Mouse (Mus musculus): ENCODE data around the gene Otoa.

The Otoa gene

GRCm38 (mm10) chr7:121081816-121082215, 366 bp downstream of the Otoa start:
- in situ Hi-C loops (cut with MboI; ENCODE audit: low sequenced_read_pairs): no loop called here

DNA sequence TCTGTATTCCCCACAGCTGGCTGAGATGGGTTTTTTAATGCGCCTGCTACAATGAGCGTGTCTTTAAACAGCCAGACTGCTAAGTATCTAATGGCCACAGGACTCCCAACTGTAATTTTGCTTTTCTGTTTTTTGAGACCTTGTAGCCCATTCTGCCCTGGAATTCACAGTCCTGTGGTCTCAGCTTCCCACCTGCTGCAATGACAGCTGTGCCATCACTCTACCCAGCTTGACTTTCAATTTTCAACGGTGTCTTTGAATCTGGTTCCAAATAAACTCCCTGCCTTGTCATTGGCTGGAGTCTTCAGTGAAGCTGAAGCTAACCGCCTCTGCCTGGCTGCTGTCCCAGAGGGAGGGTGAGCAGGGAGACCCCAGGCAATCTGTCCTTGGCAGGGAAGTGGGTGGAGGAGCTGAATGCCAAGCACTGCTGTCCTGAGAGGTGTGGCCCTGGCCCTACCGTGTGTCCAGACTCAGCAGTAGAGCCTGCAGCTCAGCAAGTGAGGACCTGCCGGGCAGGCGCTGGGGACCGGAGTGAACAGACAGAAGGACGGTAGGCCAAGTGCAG, 1.6 kb downstream of the Otoa start:
- in situ Hi-C loops (cut with MboI; ENCODE audit: low sequenced_read_pairs): no loop called here

DNA sequence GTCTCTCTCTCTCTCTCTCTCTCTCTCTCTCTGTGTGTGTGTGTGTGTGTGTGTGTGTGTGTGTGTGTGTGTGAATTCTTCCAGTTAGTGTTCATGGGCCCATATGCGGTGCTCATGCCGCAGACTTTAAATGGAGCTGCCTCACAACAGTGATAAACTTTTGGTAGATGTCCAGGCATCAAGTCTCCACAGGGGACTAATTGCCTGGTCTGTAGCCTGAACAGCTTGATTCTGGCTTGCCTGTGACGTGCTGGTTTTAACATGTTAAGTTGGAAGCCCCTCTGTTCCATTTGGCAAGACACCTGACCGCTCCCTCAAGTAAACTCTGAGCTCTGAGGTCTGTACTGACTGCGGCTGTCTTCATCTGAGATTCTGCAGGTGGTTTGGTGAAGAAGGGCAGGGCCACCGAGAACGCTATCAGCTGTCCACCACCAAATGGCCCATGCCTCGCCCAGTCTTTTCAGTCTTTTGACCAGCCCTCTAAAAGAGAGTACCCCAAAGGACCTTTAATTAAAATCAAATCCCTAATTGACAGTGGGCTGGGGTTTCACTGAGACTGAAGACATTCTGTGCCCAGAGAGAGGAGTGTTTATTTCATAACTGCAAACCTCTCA, 3.5 kb downstream of the Otoa start:
- in situ Hi-C loops (cut with MboI; ENCODE audit: low sequenced_read_pairs): no loop called here

DNA sequence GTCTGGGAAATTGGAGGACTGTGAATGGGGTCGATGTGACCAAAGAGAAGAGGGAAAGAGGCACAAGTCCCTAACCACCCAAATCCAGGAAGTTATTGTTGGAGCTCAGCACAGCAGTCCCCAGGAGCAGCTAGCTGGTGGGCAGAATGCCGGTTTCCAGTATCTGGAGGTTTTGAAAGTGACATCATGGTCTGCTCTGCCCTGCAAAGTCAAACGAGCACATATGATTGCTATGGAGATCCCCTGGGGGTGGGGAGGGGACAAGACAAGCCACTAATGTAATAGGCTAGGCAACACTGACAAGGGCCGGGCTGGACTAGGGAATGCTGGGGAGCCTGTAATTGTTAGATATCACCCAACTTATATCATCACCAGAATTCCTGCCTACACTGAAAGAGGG, 4.0 kb downstream of the Otoa start:
- in situ Hi-C loops (cut with MboI; ENCODE audit: low sequenced_read_pairs): no loop called here

DNA sequence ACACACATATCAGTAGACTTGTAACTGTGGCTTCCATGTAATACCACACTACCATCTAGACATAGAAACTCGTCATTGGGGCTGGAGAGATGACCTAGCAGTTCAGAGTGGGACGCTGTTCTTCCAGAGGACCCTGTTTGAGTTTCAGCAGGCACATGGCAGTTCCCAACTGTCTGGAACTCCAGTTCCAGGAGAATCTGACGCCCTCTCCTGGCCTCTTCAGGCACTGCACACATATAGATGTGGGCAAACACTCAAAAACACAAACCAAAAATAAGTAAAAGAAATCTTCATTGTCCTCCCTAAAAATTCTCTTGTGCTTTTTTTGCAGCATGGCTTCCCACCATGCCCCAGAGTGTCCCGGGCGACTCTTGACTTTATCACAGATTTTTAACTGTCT, 7.3 kb downstream of the Otoa start:
- in situ Hi-C loops (cut with MboI; ENCODE audit: low sequenced_read_pairs): no loop called here

DNA sequence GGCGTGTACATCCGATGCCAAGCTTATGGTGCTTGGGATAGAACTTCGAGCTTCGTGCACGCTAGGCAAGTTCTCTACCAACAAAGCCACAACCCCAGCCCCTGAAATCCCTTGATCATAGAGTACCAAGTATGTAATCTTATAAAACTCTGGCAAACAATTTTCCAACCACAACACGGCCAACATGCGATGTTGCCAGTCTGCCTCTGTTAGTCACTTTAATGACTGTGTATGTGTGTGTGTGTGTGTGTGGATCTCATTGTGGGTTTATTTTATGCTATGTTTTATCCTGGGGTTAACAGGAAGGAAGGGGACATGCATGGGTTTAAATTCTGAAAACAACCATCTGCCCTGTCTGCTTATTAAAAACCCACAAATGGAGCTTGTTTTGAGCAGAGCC, 9.3 kb downstream of the Otoa start:
- in situ Hi-C loops (cut with MboI; ENCODE audit: low sequenced_read_pairs): no loop called here

GRCm38 (mm10) chr7:121093026-121093425, 11.6 kb downstream of the Otoa start:
- in situ Hi-C loops (cut with MboI; ENCODE audit: low sequenced_read_pairs): no loop called here

- in situ Hi-C loops (cut with MboI; ENCODE audit: low sequenced_read_pairs): no loop called here
Observed at GRCm38 (mm10) chr7:121098614-121099389, 17.4 kb downstream of the Otoa start.

DNA sequence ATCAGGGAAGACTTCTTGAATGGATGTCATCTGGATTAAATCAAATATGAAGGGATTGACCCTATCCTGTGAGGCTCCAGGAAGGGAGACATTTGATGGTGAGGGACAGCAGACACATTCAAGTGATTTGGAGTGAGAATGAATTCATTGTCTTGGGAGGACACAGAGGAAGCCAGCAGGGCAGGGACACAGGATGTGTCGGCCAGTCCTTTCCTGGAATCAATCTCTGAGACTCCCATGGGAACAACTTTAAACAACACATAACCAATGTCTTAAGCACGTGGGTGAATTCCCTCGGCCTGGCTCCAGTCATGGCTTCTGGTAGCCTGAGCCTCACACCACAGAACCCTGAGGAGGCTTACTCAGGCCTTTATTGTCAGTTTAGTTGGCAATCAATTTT, 26.4 kb downstream of the Otoa start:
- in situ Hi-C loops (cut with MboI; ENCODE audit: low sequenced_read_pairs): no loop called here

DNA sequence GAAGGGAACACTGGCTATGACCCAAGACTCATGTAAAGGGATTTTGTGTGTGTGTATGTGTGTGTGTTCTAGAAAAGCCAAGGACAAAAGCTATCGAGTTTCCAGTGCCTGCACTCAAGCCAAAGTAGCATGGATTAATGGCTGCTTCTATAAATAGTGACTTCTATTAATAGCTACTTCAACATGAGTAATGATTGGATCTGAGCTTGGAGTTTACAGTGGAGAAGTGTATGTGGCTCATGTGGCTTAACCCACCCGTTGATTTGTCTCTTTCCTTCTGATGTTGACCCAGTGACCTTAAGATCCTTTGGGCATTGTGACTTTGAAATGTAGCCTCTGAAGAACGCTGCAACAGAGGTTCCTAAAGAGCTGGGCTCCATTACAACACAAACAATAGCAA, 29.9 kb downstream of the Otoa start:
- in situ Hi-C loops (cut with MboI; ENCODE audit: low sequenced_read_pairs): no loop called here

- in situ Hi-C loops (cut with MboI; ENCODE audit: low sequenced_read_pairs): no loop called here
Observed at GRCm38 (mm10) chr7:121111762-121112161, 30.3 kb downstream of the Otoa start.

- in situ Hi-C loops (cut with MboI; ENCODE audit: low sequenced_read_pairs): no loop called here
Observed at GRCm38 (mm10) chr7:121120143-121120818, 38.8 kb downstream of the Otoa start.

DNA sequence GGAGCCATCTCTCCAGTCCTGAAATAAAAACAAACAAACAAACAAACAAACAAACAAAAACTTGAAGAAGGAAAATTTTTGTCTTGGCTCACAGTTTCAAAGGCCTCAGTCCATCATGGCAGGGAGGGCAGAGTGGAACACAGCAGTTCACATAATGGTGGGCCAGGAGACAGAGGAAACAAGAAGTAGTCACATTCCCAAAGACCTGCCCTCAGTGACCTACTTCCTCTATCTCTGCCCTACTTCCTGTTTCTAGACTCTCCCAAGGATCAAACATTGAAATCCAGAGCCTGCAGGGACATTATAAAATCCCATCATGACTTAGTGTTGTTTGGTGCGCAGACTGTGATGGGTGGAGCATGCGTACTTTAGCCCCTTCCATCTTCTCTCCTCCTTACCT, 49.4 kb downstream of the Otoa start:
- in situ Hi-C loops (cut with MboI; ENCODE audit: low sequenced_read_pairs): no loop called here

GRCm38 (mm10) chr7:121141274-121141673, 59.8 kb downstream of the Otoa start:
- in situ Hi-C loops (cut with MboI; ENCODE audit: low sequenced_read_pairs): no loop called here

- in situ Hi-C loops (cut with MboI; ENCODE audit: low sequenced_read_pairs): no loop called here
Observed at GRCm38 (mm10) chr7:121150662-121151061, 69.2 kb downstream of the Otoa start.

DNA sequence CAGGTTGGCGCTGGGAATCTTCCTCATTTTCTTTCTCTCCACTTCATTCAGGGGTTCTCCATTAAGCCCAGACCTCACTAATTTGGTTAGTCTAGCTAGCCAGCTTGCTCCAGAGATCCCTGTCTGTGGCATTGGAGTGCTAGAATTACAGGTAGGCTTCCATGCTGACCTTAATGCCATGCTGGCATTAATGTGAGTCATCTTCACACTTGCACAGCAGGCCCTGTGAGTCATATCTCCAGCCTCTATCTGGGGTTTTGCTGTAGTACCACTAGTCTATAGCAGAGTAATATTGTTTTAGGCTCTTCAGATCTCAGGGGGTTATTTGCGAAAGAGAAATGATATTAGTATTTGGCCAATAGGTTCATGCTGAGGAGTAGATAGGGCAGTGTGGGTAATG, 70.7 kb downstream of the Otoa start:
- in situ Hi-C loops (cut with MboI; ENCODE audit: low sequenced_read_pairs): no loop called here

- in situ Hi-C loops (cut with MboI; ENCODE audit: low sequenced_read_pairs): no loop called here
Observed at GRCm38 (mm10) chr7:121165616-121166015, 84.2 kb downstream of the Otoa start.

- in situ Hi-C loops (cut with MboI; ENCODE audit: low sequenced_read_pairs): no loop called here
Observed at GRCm38 (mm10) chr7:121171888-121172287, 90.4 kb downstream of the Otoa start.

- in situ Hi-C loops (cut with MboI; ENCODE audit: low sequenced_read_pairs): no loop called here
Observed at GRCm38 (mm10) chr7:121187201-121187786, 105.8 kb downstream of the Otoa start.

DNA sequence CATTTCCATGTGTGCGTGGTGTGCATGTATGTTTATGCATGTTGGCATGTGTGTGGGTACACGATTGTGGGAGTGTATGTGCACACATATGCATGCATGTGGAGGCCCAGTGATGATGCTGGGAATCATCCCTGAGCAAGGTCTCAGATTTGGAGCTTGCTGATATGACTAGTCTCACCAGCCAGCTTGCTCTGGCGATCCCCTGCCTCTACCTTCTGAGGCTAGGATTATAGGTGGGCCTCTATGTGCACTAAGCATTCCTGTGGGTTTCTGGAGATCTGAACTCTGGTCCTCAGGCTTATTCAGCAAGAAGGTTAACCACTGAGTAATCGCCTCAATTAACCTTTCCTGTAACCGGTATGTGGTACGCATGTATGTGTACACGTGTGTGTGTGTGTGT, 107.5 kb downstream of the Otoa start:
- in situ Hi-C loops (cut with MboI; ENCODE audit: low sequenced_read_pairs): no loop called here

GRCm38 (mm10) chr7:121198933-121199332, 117.5 kb downstream of the Otoa start:
- in situ Hi-C loops (cut with MboI; ENCODE audit: low sequenced_read_pairs): no loop called here

Data from CH12F3 (cell line).